Mouse (Mus musculus): ENCODE data around the gene Arid1b.
"Not testable (repeated sequence)": the region's sequence is repeated elsewhere in the genome, so short reads cannot be mapped to it uniquely, and the experiment has no call there.

- TF ChIP-seq CTCF, EP300 (IDR thresholded peaks at IDR 0.05; ENCODE audit: low read depth): not testable (repeated sequence)
Measured at GRCm38 (mm10) chr17:5088241-5088640, 94.1 kb downstream of the Arid1b start.

Measured in liver, postnatal 0 days (tissue).